Mouse (Mus musculus): ENCODE results near the gene Kcnip1. TPM values are rescaled to one million over a fixed set of nuclear protein-coding genes. Genes with fewer than 3 reads are reported as not detected.

The Kcnip1 gene
- polyA plus RNA-seq, 1 experiment from 2014 or later: 38.8 TPM

- no peak for ATAC-seq (ENCODE audit: low FRiP score, low read depth)
- Histone ChIP-seq H3K9me3 (no peaks in the 10 kb centered on the region), H3K4me2 (replicated peaks) (no peak overlapping the region), H3K27me3 (replicated peaks) (no peaks in the 10 kb centered on the region), H3K36me3 (no peaks in the 10 kb centered on the region), H3K27ac (no peak overlapping the region), H3K4me1 (no peaks in the 10 kb centered on the region), H3K4me3 (no peak overlapping the region), H3K9ac (no peak overlapping the region)
- WGBS: 45% methylated on average over 5 of the region's 5 CpGs
Observed at GRCm38 (mm10) chr11:33951155-33951554, 41.8 kb downstream of the Kcnip1 start.

- H3K4me1 ChIP-seq: no peaks in the 10 kb centered on the region
- H3K4me3 ChIP-seq: no peak overlapping the region
- 86% methylated on average over 4 of the region's 4 CpGs for WGBS
- no peaks in the 10 kb centered on the region for H3K36me3 ChIP-seq
- no peak overlapping the region for H3K9ac ChIP-seq
- no peak overlapping the region for H3K4me2 ChIP-seq (replicated peaks)
- H3K9me3 ChIP-seq: no peaks in the 10 kb centered on the region
- no peaks in the 10 kb centered on the region for H3K27me3 ChIP-seq (replicated peaks)
- ATAC-seq (ENCODE audit: low FRiP score, low read depth): no peak
- no peak overlapping the region for H3K27ac ChIP-seq
Observed at GRCm38 (mm10) chr11:33946501-33946900, 46.5 kb downstream of the Kcnip1 start.

GRCm38 (mm10) chr11:33944786-33945328 is 48.1 kb downstream of the Kcnip1 start:
- H3K4me3 ChIP-seq: no peak overlapping the region
- no peak for ATAC-seq (ENCODE audit: low FRiP score, low read depth)
- no peak overlapping the region for H3K4me2 ChIP-seq (replicated peaks)
- WGBS: 84% methylated on average over 9 of the region's 9 CpGs
- no peak overlapping the region for H3K27ac ChIP-seq
- no peak overlapping the region for H3K9ac ChIP-seq
- H3K9me3 ChIP-seq: no peaks in the 10 kb centered on the region
- no peaks in the 10 kb centered on the region for H3K27me3 ChIP-seq (replicated peaks)
- no peaks in the 10 kb centered on the region for H3K4me1 ChIP-seq
- no peaks in the 10 kb centered on the region for H3K36me3 ChIP-seq

- H3K27me3 ChIP-seq (replicated peaks): no peaks in the 10 kb centered on the region
- H3K27ac ChIP-seq: no peak overlapping the region
- H3K36me3 ChIP-seq: no peaks in the 10 kb centered on the region
- H3K4me2 ChIP-seq (replicated peaks): no peak overlapping the region
- H3K9ac ChIP-seq: no peak overlapping the region
- H3K9me3 ChIP-seq: no peaks in the 10 kb centered on the region
- no peaks in the 10 kb centered on the region for H3K4me1 ChIP-seq
- WGBS: 63% methylated on average over 4 of the region's 4 CpGs
- no peak for ATAC-seq (ENCODE audit: low FRiP score, low read depth)
- H3K4me3 ChIP-seq: no peak overlapping the region
Observed at GRCm38 (mm10) chr11:33944067-33944785, 48.7 kb downstream of the Kcnip1 start.

GRCm38 (mm10) chr11:33943565-33943964 is 49.4 kb downstream of the Kcnip1 start:
- Histone ChIP-seq H3K9me3 (no peaks in the 10 kb centered on the region), H3K9ac (no peak overlapping the region), H3K4me3 (no peak overlapping the region), H3K4me1 (no peaks in the 10 kb centered on the region), H3K27ac (no peak overlapping the region), H3K27me3 (replicated peaks) (no peaks in the 10 kb centered on the region), H3K4me2 (replicated peaks) (no peak overlapping the region), H3K36me3 (no peaks in the 10 kb centered on the region)
- ATAC-seq (ENCODE audit: low FRiP score, low read depth): no peak
- 67% methylated on average over 1 of the region's 1 CpGs for WGBS

GRCm38 (mm10) chr11:33939456-33940113 is 53.4 kb downstream of the Kcnip1 start:
- Histone ChIP-seq H3K4me2 (replicated peaks) (no peak overlapping the region), H3K9me3 (no peaks in the 10 kb centered on the region), H3K27me3 (replicated peaks) (no peaks in the 10 kb centered on the region), H3K36me3 (no peaks in the 10 kb centered on the region), H3K9ac (no peak overlapping the region), H3K4me3 (no peak overlapping the region), H3K27ac (no peak overlapping the region), H3K4me1 (no peaks in the 10 kb centered on the region)
- WGBS: 77% methylated on average over 4 of the region's 4 CpGs
- no peak for ATAC-seq (ENCODE audit: low FRiP score, low read depth)

- Histone ChIP-seq H3K4me1 (no peaks in the 10 kb centered on the region), H3K9me3 (no peaks in the 10 kb centered on the region), H3K9ac (no peak overlapping the region), H3K4me3 (no peak overlapping the region), H3K27me3 (replicated peaks) (no peaks in the 10 kb centered on the region), H3K4me2 (replicated peaks) (no peak overlapping the region), H3K36me3 (no peaks in the 10 kb centered on the region), H3K27ac (no peak overlapping the region)
- ATAC-seq (ENCODE audit: low FRiP score, low read depth): no peak
- WGBS: 58% methylated on average over 7 of the region's 7 CpGs
Observed at GRCm38 (mm10) chr11:33938561-33939274, 54.2 kb downstream of the Kcnip1 start.

- Histone ChIP-seq H3K9ac (no peak overlapping the region), H3K4me3 (no peak overlapping the region), H3K36me3 (no peaks in the 10 kb centered on the region), H3K9me3 (no peaks in the 10 kb centered on the region), H3K4me1 (no peaks in the 10 kb centered on the region), H3K27me3 (replicated peaks) (no peaks in the 10 kb centered on the region), H3K4me2 (replicated peaks) (no peak overlapping the region), H3K27ac (no peak overlapping the region)
- no peak for ATAC-seq (ENCODE audit: low FRiP score, low read depth)
- WGBS: 88% methylated on average over 8 of the region's 8 CpGs
Observed at GRCm38 (mm10) chr11:33937641-33938040, 55.3 kb downstream of the Kcnip1 start.

- no peaks in the 10 kb centered on the region for H3K36me3 ChIP-seq
- no peak overlapping the region for H3K27ac ChIP-seq
- 0 out of 2 replicates have a peak, but pooled peaks cover 3% of the 10 kb centered on the region for H3K4me1 ChIP-seq
- H3K4me3 ChIP-seq: no peak overlapping the region
- no peak for ATAC-seq (ENCODE audit: low FRiP score, low read depth)
- no peak overlapping the region for H3K4me2 ChIP-seq (replicated peaks)
- H3K9me3 ChIP-seq: no peaks in the 10 kb centered on the region
- no peaks in the 10 kb centered on the region for H3K27me3 ChIP-seq (replicated peaks)
- WGBS: 66% methylated on average over 9 of the region's 9 CpGs
- no peak overlapping the region for H3K9ac ChIP-seq
Observed at GRCm38 (mm10) chr11:33934286-33934685, 58.7 kb downstream of the Kcnip1 start.

- no peak overlapping the region for H3K27ac ChIP-seq
Observed at GRCm38 (mm10) chr11:33932386-33933111, 60.4 kb downstream of the Kcnip1 start.

GRCm38 (mm10) chr11:33931836-33932385 is 61.0 kb downstream of the Kcnip1 start:
- H3K4me3 ChIP-seq: no peak overlapping the region
- no peaks in the 10 kb centered on the region for H3K9me3 ChIP-seq
- ATAC-seq (ENCODE audit: low FRiP score, low read depth): 0 out of 2 replicates have a peak, but pooled peaks have one; percentile 22
- no peak overlapping the region for H3K9ac ChIP-seq
- H3K27ac ChIP-seq: no peak overlapping the region
- H3K36me3 ChIP-seq: no peaks in the 10 kb centered on the region
- 0 out of 2 replicates have a peak, but pooled peaks cover 3% of the 10 kb centered on the region for H3K4me1 ChIP-seq
- WGBS: 10% methylated on average over 10 of the region's 10 CpGs
- 0 out of 2 replicates have a peak, but pooled peaks cover under 1% of the 10 kb centered on the region for H3K27me3 ChIP-seq (replicated peaks)
- peak overlapping the region; percentile 30 for H3K4me2 ChIP-seq (replicated peaks)

More at GRCm38 (mm10) chr11:33932386-33933111, 60.4 kb downstream of the Kcnip1 start:
- no peaks in the 10 kb centered on the region for H3K27me3 ChIP-seq (replicated peaks)
- H3K4me1 ChIP-seq: 0 out of 2 replicates have a peak, but pooled peaks cover 3% of the 10 kb centered on the region
- no peaks in the 10 kb centered on the region for H3K36me3 ChIP-seq
- H3K4me3 ChIP-seq: no peak overlapping the region
- no peaks in the 10 kb centered on the region for H3K9me3 ChIP-seq
- H3K4me2 ChIP-seq (replicated peaks): peak overlapping the region; percentile 30
- peak; percentile 46; the same call in 1 of the 2 replicates for ATAC-seq (ENCODE audit: low FRiP score, low read depth)
- WGBS: 54% methylated on average over 18 of the region's 18 CpGs
- no peak overlapping the region for H3K9ac ChIP-seq
